Mouse (Mus musculus): Measurements from ENCODE around the gene Atf7ip.

- TF ChIP-seq CTCF (IDR thresholded peaks at IDR 0.05; ENCODE audit: control insufficient read depth, insufficient read depth, insufficient read length) (no peak), FOSL1 (IDR thresholded peaks at IDR 0.05; ENCODE audit: insufficient read depth, low read length, poor library complexity, severe bottlenecking) (no peak), MAX (IDR thresholded peaks at IDR 0.05) (no peak)
Measured at GRCm38 (mm10) chr6:136477878-136478277, 28.1 kb upstream of the Atf7ip start.
